Mouse (Mus musculus) lung, embryonic 16.5 days (tissue): Measurements from ENCODE around the gene Rxra. TPM values are rescaled to one million over a fixed set of nuclear protein-coding genes. Genes with fewer than 3 reads are reported as not detected.
A peak's percentile ranks its signal among the peaks of the same experiment; 100 is the strongest.

Source experiments
- ATAC-seq: fragments of 200-750 bp; cut with Nextera tagmentation; 2 replicates; pipeline ENCODE4 v1.8.0; 2017; ENCODE audit warnings: low read depth, mild to moderate bottlenecking, moderate library complexity
- H3K27ac ChIP-seq: fragments of 300-500 bp; sonication (generic); 2 replicates; pipeline ENCODE4 v1.5.1; 2014; ENCODE audit warnings: mild to moderate bottlenecking, control low read depth, low read length
- H3K27me3 ChIP-seq: fragments of 300-500 bp; sonication (generic); 2 replicates; pipeline ENCODE4 v1.6.1; 2014; ENCODE audit warnings: low read depth, low read length, mixed read lengths; ENCODE audit not compliant: control insufficient read depth, insufficient read depth
- H3K36me3 ChIP-seq: fragments of 300-500 bp; sonication (generic); 2 replicates; pipeline ENCODE4 v1.6.1; 2014; ENCODE audit warnings: low read length; ENCODE audit not compliant: control insufficient read depth, insufficient read depth
- H3K4me1 ChIP-seq: fragments of 300-500 bp; sonication (generic); replicated peaks from 2 replicates; pipeline ENCODE4 v1.6.1; 2014; ENCODE audit warnings: low read length, mixed read lengths; ENCODE audit not compliant: control insufficient read depth, insufficient read depth
- H3K4me2 ChIP-seq: fragments of 300-500 bp; sonication (generic); 2 replicates; pipeline ENCODE4 v1.6.1; 2014; ENCODE audit warnings: low read depth, low read length, control low read depth
- H3K4me3 ChIP-seq: fragments of 300-500 bp; sonication (generic); 2 replicates; pipeline ENCODE4 v1.5.1; 2014; ENCODE audit warnings: mild to moderate bottlenecking, low read length, control low read depth
- H3K9ac ChIP-seq: fragments of 300-500 bp; sonication (generic); 2 replicates; pipeline ENCODE4 v1.6.1; 2014; ENCODE audit warnings: low read length, control low read depth
- H3K9me3 ChIP-seq: fragments of 300-500 bp; sonication (generic); 2 replicates; pipeline ENCODE4 v1.6.1; 2016; ENCODE audit warnings: low read length; ENCODE audit not compliant: control insufficient read depth
- WGBS: fragments of 180-500 bp; shearing (Covaris S2); extraction: QIAGEN DNeasy Blood & Tissue Kit; methylation state at CpG from one replicate; pipeline ENCODE4 v1.1.7; 2014; 5-methylcytosine and 5-hydroxymethylcytosine counted together
- polyA plus RNA-seq: library from polyadenylated mRNA; unstranded; fragments of >200 nt; fragmentation: Nextera tagmentation; extraction: Ambion mirVana; gene quantifications from 2 replicates; pipeline ENCODE4 v1.2.1, GENCODE M21; 2015

Gene Rxra
- polyA plus RNA-seq, 1 experiment from 2014 or later: 11.3 TPM

DNA sequence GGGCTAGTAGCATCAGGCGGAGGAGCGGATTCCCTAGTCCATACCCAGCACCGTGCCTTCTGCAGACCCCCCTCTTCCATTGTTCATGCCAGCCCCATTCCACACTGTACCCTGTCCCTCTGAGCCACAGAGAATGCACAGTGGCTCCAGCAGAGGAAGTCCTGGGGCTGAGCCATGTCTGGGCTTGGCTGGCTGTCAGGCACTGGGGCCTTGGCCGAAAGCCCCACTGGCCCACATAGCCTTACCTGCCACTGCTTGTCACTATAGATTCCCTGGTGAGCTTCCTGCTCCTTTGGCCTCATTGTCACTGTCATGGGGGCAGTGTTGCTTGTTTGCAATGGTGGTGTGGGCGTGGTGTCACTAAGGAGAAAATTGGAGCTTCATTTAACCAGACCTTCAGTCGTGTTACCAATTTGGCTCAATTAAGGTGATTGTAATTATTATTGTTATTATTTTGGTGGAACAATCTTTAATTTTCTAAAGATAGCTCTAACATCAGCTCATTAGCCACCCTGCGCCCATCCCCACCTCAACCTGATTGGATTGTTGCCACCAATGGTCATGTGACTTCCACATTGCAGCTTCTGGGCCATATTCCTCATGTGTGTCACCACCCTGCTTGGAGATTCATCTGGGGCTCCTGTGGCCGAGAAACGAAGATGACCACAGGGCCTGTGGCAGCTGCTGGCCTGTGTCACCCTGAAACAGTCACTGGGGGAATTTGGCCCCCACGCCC, 85.2 kb downstream of the Rxra start:
- no peak overlapping the region for H3K27ac ChIP-seq
- peaks cover 11% of the 10 kb centered on the region; the same call in 1 of the 2 replicates for H3K36me3 ChIP-seq
- 87% methylated on average over 10 of the region's 10 CpGs for WGBS
- H3K27me3 ChIP-seq: no peaks in the 10 kb centered on the region
- H3K4me3 ChIP-seq: no peak overlapping the region
- H3K9ac ChIP-seq: no peak overlapping the region
- ATAC-seq: no peak
- H3K4me1 ChIP-seq: peaks cover 34% of the 10 kb centered on the region
- H3K9me3 ChIP-seq: no peaks in the 10 kb centered on the region
- H3K4me2 ChIP-seq: no peak overlapping the region

DNA sequence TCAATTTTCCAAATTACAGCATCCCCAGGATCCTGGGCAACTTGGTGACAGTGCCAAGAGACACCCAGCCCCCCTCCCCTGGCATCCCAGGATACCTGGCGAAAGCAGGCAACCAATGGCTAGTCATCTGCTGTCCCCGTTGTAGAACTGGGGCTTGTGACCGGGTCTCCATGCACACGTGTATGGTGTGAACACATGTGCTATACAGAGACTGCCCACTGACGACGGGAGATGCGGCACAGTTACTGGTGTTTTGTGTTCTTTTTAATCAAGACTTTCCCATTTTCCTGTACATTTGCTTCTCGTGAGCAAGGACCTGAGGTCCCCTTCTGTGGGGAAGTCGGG, 85.7 kb downstream of the Rxra start:
- H3K36me3 ChIP-seq: peaks cover 11% of the 10 kb centered on the region; the same call in 1 of the 2 replicates
- peaks cover 31% of the 10 kb centered on the region for H3K4me1 ChIP-seq
- no peak overlapping the region for H3K27ac ChIP-seq
- no peak for ATAC-seq
- H3K4me3 ChIP-seq: no peak overlapping the region
- H3K9ac ChIP-seq: no peak overlapping the region
- 79% methylated on average over 9 of the region's 9 CpGs for WGBS
- H3K4me2 ChIP-seq: no peak overlapping the region
- H3K27me3 ChIP-seq: no peaks in the 10 kb centered on the region
- no peaks in the 10 kb centered on the region for H3K9me3 ChIP-seq

GRCm38 (mm10) chr2:27762509-27762908, 86.3 kb downstream of the Rxra start:
- Histone ChIP-seq H3K4me2 (no peak overlapping the region), H3K9me3 (no peaks in the 10 kb centered on the region), H3K27me3 (no peaks in the 10 kb centered on the region), H3K9ac (no peak overlapping the region), H3K4me1 (peaks cover 29% of the 10 kb centered on the region), H3K4me3 (no peak overlapping the region), H3K36me3 (peaks cover 11% of the 10 kb centered on the region; the same call in 1 of the 2 replicates), H3K27ac (no peak overlapping the region)
- 47% methylated on average over 12 of the region's 12 CpGs for WGBS
- ATAC-seq: no peak

DNA sequence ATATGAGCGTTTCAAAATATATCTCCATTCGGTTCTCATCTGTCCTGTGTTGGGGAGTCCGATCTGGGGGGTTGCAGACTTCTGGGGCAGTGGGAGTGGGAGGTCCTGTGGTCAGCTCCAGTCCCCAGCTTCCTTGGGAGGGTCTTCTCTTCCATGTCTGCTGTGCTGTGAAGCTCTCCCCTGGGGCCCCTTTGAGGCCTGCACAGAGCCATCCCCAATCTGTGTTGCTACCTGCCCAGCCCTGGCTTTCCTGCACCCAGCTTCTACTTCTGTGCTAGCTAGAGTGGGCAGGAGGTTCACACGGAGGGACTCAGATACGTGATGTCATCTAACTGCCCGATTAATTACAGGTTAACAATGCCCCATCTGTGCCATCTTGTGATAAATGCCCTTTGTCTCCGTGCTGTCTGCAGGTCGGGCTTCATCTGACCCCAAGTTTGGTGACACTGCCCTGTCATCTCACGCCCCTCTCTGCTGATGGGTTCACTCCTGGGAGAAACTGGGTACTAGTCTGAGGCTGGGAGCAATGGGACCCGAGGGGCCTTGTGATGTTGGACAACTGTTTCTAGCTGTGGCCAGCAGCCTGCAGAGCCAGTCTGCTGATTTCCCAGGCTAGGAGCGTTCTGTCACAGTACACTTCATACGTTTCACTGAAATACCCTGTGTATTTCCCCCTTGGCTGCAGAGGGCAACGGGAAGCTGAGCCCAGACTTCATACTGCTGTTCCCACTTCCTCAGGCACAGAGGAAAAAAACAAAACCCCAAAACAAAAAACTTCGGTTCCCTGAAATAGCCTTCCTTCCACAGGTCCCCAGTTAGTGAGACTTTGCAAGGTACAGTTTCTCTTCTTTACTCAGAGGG, 86.9 kb downstream of the Rxra start:
- Histone ChIP-seq H3K4me1 (peaks cover 25% of the 10 kb centered on the region), H3K36me3 (peaks cover 11% of the 10 kb centered on the region; the same call in 1 of the 2 replicates), H3K9ac (no peak overlapping the region), H3K27ac (no peak overlapping the region), H3K27me3 (no peaks in the 10 kb centered on the region), H3K9me3 (no peaks in the 10 kb centered on the region), H3K4me3 (no peak overlapping the region), H3K4me2 (no peak overlapping the region)
- WGBS: 62% methylated on average over 14 of the region's 14 CpGs
- no peak for ATAC-seq

DNA sequence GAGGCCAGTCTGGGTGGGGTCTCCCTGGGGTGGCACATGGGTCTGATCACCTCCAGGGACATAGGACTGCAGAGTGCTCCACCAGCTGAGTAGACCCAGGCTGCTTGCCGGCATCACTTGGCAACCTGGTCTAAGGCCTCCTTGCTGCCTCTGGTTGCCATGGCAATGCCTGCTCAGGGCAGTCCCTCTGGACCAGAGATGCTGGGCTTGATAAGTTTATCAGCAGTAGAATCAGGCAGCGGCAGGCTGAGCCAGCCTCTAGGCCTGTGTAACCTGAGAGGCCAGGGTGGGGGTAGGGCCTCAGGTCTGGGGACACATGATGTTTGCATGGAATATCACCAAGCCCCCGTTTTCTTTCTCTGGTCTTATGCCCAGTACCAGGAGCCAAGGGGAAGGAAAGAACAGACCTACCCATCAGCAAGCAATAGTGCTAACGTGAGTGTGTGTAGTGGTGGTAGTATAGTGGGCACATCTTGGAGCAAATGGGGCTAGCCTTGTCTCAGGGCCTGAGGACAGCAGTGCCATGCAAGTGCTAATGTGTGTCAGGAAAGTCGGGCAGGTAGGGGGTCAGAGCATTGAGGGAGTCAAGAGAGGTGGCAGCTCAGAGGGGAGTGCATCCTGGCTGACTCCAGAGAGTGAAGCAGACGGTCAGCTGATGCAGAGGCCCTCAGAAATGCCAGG, 88.2 kb downstream of the Rxra start:
- peak; percentile 21; the same call in 1 of the 2 replicates for ATAC-seq
- H3K27ac ChIP-seq: no peak overlapping the region
- no peak overlapping the region for H3K4me2 ChIP-seq

GRCm38 (mm10) chr2:27764937-27765319, 88.7 kb downstream of the Rxra start:
- H3K27ac ChIP-seq: no peak overlapping the region

More for the DNA sequence above, 88.2 kb downstream of the Rxra start:
- H3K4me3 ChIP-seq: no peak overlapping the region
- 21% methylated on average over 6 of the region's 6 CpGs for WGBS
- peaks cover 13% of the 10 kb centered on the region for H3K4me1 ChIP-seq
- H3K36me3 ChIP-seq: peaks cover 11% of the 10 kb centered on the region; the same call in 1 of the 2 replicates
- H3K27me3 ChIP-seq: no peaks in the 10 kb centered on the region
- no peaks in the 10 kb centered on the region for H3K9me3 ChIP-seq
- H3K9ac ChIP-seq: no peak overlapping the region

DNA sequence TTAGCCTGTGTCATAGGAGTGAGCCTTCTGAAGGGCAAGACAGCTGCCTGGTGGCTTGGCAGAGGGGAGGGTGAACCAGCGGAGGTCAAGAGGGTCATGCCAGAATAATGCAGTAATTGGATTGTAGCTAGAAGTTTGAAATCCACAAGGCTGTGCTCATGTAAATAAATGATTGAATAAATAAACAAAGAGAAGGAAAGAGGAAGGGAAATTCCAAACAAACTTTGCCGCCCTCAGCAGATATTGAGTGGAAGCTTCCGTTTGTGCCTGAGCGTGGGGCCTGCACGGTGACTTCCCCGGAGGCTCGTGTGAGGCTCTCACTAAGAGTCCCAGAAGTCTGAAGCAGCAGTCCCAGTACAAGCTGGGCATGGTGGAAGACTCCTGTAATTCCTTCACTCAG, 91.5 kb downstream of the Rxra start:
- Histone ChIP-seq H3K4me3 (no peak overlapping the region), H3K9ac (no peak overlapping the region), H3K4me1 (peaks cover 19% of the 10 kb centered on the region), H3K27me3 (no peaks in the 10 kb centered on the region), H3K4me2 (no peak overlapping the region), H3K27ac (peak overlapping the region; percentile 33; the same call in 1 of the 2 replicates), H3K36me3 (no peaks in the 10 kb centered on the region), H3K9me3 (no peaks in the 10 kb centered on the region)
- WGBS: 20% methylated on average over 7 of the region's 7 CpGs
- no peak for ATAC-seq

More at GRCm38 (mm10) chr2:27764937-27765319, 88.7 kb downstream of the Rxra start:
- 21% methylated on average over 3 of the region's 3 CpGs for WGBS
- Histone ChIP-seq H3K4me3 (no peak overlapping the region), H3K4me2 (no peak overlapping the region), H3K9ac (no peak overlapping the region), H3K36me3 (peaks cover 8% of the 10 kb centered on the region; the same call in 1 of the 2 replicates), H3K9me3 (no peaks in the 10 kb centered on the region), H3K4me1 (peaks cover 13% of the 10 kb centered on the region), H3K27me3 (no peaks in the 10 kb centered on the region)
- peak; percentile 66 for ATAC-seq

DNA sequence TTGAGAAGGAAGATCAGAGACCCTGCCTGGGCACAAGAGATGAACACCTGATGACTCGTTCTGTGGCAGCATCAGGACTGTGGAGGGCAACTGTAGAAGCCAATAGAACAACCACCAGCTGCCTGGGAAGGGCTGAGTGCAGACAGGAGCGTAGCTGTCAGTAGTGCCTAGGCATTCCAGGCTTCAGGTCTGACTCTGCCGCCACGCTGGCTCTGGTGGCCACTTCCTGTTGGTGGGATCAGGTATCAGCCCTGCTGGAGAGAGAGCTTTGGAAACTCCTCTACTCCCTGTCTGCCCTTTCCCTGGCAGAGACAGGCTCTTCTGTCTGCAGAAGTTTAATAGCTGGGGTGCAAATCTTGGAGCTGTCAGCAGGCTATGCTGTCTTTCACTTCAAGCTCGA, 93.5 kb downstream of the Rxra start:
- no peaks in the 10 kb centered on the region for H3K9me3 ChIP-seq
- 22% methylated on average over 5 of the region's 5 CpGs for WGBS
- no peaks in the 10 kb centered on the region for H3K27me3 ChIP-seq
- ATAC-seq: no peak
- H3K36me3 ChIP-seq: no peaks in the 10 kb centered on the region
- peaks cover 22% of the 10 kb centered on the region for H3K4me1 ChIP-seq
- no peak overlapping the region for H3K4me3 ChIP-seq
- no peak overlapping the region for H3K9ac ChIP-seq
- no peak overlapping the region for H3K27ac ChIP-seq
- no peak overlapping the region for H3K4me2 ChIP-seq

- Histone ChIP-seq H3K9ac (no peak overlapping the region; the same call in 1 of the 2 replicates), H3K36me3 (no peaks in the 10 kb centered on the region), H3K9me3 (no peaks in the 10 kb centered on the region), H3K4me1 (peaks cover 22% of the 10 kb centered on the region), H3K27ac (no peak overlapping the region), H3K27me3 (no peaks in the 10 kb centered on the region), H3K4me2 (no peak overlapping the region), H3K4me3 (no peak overlapping the region)
- ATAC-seq: no peak
- 3% methylated on average over 4 of the region's 4 CpGs for WGBS
Observed at GRCm38 (mm10) chr2:27770205-27770604, 94.0 kb downstream of the Rxra start.
